Mouse (Mus musculus) spleen, adult 2 months (tissue): ENCODE results near the gene Gm9821. TPM values are rescaled to one million over a fixed set of nuclear protein-coding genes. Genes with fewer than 3 reads are reported as not detected.

Experiments used
- DNase-seq, 2 experiments: peaks; one replicate each; pipeline versions ENCODE4 v3.0.0 to v3.0.0-alpha.2; 2012 to 2021; ENCODE audit warnings: low spot score in 2 of 2, low read depth in 1 of 2
- H3K27ac ChIP-seq: fragments of 200-500 bp; 2 replicates; pipeline ENCODE4 v1.5.1; 2012; ENCODE audit warnings: low read length, inconsistent platforms; ENCODE audit not compliant: insufficient read depth
- H3K27me3 ChIP-seq: fragments of 200-500 bp; 2 replicates; pipeline ENCODE4 v1.6.1; 2012; ENCODE audit warnings: mild to moderate bottlenecking, moderate library complexity, low read length, inconsistent platforms; ENCODE audit not compliant: control insufficient read depth, insufficient read depth
- H3K36me3 ChIP-seq: fragments of 200-500 bp; 2 replicates; pipeline ENCODE4 v1.6.1; 2012; ENCODE audit warnings: mild to moderate bottlenecking, low read length, inconsistent platforms; ENCODE audit not compliant: control insufficient read depth, insufficient read depth
- H3K4me1 ChIP-seq: fragments of 200-500 bp; 2 replicates; pipeline ENCODE4 v1.6.1; 2011; ENCODE audit warnings: inconsistent platforms; ENCODE audit not compliant: control insufficient read depth, insufficient read depth, insufficient read length
- H3K4me3 ChIP-seq: fragments of 200-500 bp; 2 replicates; pipeline ENCODE4 v1.5.1; 2011; ENCODE audit warnings: mild to moderate bottlenecking, inconsistent platforms; ENCODE audit not compliant: insufficient read depth, insufficient read length; ENCODE audit errors: extremely low read depth
- CTCF ChIP-seq: fragments of 200-500 bp; IDR thresholded peaks from 2 replicates; pipeline ENCODE4 v1.5.1; 2011; ENCODE audit warnings: mild to moderate bottlenecking, inconsistent platforms; ENCODE audit not compliant: insufficient read depth, insufficient read length, insufficient replicate concordance; ENCODE audit errors: extremely low read depth
- POLR2A ChIP-seq: fragments of 200-500 bp; IDR thresholded peaks from 2 replicates; pipeline ENCODE4 v1.6.1; 2011; ENCODE audit warnings: low read depth, low read length, inconsistent platforms
- WGBS: fragments of 180-500 bp; shearing (Covaris S2); methylation state at CpG from one replicate; pipeline ENCODE4 v1.1.7; 2018; 5-methylcytosine and 5-hydroxymethylcytosine counted together
- polyA plus RNA-seq: library from polyadenylated mRNA; depleted of rRNA; stranded (reverse); fragments of >200 nt; gene quantifications from 2 replicates; pipeline ENCODE4 v1.2.3, GENCODE M21; 2012

Gene Gm9821
- polyA plus RNA-seq, 1 experiment = not detected

GRCm38 (mm10) chr2:91904618-91905307, 40.7 kb upstream of the Gm9821 start:
- Histone ChIP-seq H3K27me3 (no peaks in the 10 kb centered on the region), H3K4me3 (no peak overlapping the region), H3K36me3 (peaks cover 16% of the 10 kb centered on the region; the same call in 1 of the 2 replicates), H3K27ac (no peak overlapping the region), H3K4me1 (no peaks in the 10 kb centered on the region)
- no peak for DNase-seq
- whole genome bisulfite sequencing = 82% methylated on average over 5 of the region's 5 CpGs
- TF ChIP-seq CTCF = no peak
- TF ChIP-seq POLR2A = no peak

- 94% methylated on average over 2 of the region's 2 CpGs for WGBS
- Histone ChIP-seq H3K36me3 (peaks cover 16% of the 10 kb centered on the region), H3K4me3 (no peak overlapping the region), H3K27ac (no peak overlapping the region), H3K27me3 (no peaks in the 10 kb centered on the region), H3K4me1 (no peaks in the 10 kb centered on the region)
- TF ChIP-seq POLR2A = no peak
- DNase-seq = no peak
Observed at GRCm38 (mm10) chr2:91906141-91906540, 39.4 kb upstream of the Gm9821 start.

DNA sequence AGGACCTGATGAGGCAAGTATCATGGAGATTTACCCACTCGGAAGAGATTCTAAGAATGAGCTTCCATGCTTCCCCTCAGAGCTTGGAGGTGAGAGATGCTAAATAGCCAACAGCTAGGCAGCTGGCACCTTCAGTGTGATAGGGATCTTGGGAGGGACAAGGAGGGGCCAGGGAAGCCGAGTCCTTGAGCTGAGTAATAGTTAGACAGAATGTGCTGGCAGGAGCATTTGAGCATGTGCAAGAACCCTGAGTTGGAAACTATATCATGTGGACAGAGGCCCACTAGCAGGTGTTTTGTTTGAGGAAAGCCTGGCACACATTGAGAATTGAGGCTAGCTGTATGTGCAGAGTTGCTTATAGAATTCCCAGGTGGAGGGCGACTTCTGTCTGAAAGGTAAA, 32.9 kb upstream of the Gm9821 start:
- Histone ChIP-seq H3K36me3 (peaks cover 46% of the 10 kb centered on the region), H3K4me1 (no peaks in the 10 kb centered on the region), H3K4me3 (no peak overlapping the region), H3K27me3 (no peaks in the 10 kb centered on the region), H3K27ac (no peak overlapping the region)
- no peak for TF ChIP-seq CTCF
- TF ChIP-seq POLR2A = no peak
- 84% methylated on average over 3 of the region's 3 CpGs for WGBS
- DNase-seq = no peak

- no peak for DNase-seq
- Histone ChIP-seq H3K27me3 (no peaks in the 10 kb centered on the region), H3K27ac (no peak overlapping the region), H3K4me1 (no peaks in the 10 kb centered on the region), H3K4me3 (no peak overlapping the region), H3K36me3 (peaks cover 50% of the 10 kb centered on the region)
- no peak for TF ChIP-seq CTCF
- TF ChIP-seq POLR2A = no peak
- 73% methylated on average over 7 of the region's 7 CpGs for WGBS
Observed at GRCm38 (mm10) chr2:91913328-91914110, 32.0 kb upstream of the Gm9821 start.

GRCm38 (mm10) chr2:91916346-91916977, 29.0 kb upstream of the Gm9821 start:
- Histone ChIP-seq H3K4me3 (no peak overlapping the region), H3K36me3 (peaks cover 39% of the 10 kb centered on the region), H3K4me1 (0 out of 2 replicates have a peak, but pooled peaks cover 2% of the 10 kb centered on the region), H3K27me3 (no peaks in the 10 kb centered on the region), H3K27ac (no peak overlapping the region)
- TF ChIP-seq POLR2A (no peak), CTCF (no peak)
- 86% methylated on average over 7 of the region's 7 CpGs for WGBS
- DNase-seq = no peak

GRCm38 (mm10) chr2:91917096-91917495, 28.4 kb upstream of the Gm9821 start:
- TF ChIP-seq CTCF = no peak
- TF ChIP-seq POLR2A = no peak
- DNase-seq = no peak
- WGBS = 89% methylated on average over 7 of the region's 7 CpGs
- Histone ChIP-seq H3K36me3 (peaks cover 33% of the 10 kb centered on the region), H3K27me3 (peaks cover 5% of the 10 kb centered on the region), H3K27ac (no peak overlapping the region), H3K4me3 (no peak overlapping the region), H3K4me1 (peaks cover 7% of the 10 kb centered on the region; the same call in 1 of the 2 replicates)

DNA sequence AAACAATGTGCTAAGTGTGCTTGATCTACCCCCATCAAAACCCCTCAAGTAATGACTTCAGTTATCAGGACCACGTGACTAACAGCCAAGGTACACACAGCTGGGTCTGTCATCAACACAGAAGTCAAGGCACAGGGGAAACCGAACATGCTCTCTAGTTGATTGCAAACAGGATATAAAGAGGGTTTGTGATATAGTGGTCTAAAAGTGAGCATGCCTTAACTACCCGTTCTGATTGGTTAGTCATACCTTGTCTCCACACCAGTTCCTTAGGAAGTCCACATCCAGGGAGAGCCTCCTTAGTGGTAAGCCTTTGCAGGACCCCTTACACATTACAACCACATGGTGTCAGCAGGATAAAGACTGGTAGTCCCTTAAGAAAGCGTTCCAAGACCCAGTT, 25.4 kb upstream of the Gm9821 start:
- Histone ChIP-seq H3K4me1 (peaks cover 21% of the 10 kb centered on the region; the same call in 1 of the 2 replicates), H3K27me3 (peaks cover 16% of the 10 kb centered on the region), H3K27ac (no peak overlapping the region), H3K36me3 (peaks cover 14% of the 10 kb centered on the region), H3K4me3 (no peak overlapping the region)
- WGBS = 73% methylated on average over 4 of the region's 4 CpGs
- no peak for TF ChIP-seq CTCF
- TF ChIP-seq POLR2A = no peak
- DNase-seq = no peak
